Comparison of ENCODE assay signal across 9 mouse cellular contexts in the genomic region with DNA sequence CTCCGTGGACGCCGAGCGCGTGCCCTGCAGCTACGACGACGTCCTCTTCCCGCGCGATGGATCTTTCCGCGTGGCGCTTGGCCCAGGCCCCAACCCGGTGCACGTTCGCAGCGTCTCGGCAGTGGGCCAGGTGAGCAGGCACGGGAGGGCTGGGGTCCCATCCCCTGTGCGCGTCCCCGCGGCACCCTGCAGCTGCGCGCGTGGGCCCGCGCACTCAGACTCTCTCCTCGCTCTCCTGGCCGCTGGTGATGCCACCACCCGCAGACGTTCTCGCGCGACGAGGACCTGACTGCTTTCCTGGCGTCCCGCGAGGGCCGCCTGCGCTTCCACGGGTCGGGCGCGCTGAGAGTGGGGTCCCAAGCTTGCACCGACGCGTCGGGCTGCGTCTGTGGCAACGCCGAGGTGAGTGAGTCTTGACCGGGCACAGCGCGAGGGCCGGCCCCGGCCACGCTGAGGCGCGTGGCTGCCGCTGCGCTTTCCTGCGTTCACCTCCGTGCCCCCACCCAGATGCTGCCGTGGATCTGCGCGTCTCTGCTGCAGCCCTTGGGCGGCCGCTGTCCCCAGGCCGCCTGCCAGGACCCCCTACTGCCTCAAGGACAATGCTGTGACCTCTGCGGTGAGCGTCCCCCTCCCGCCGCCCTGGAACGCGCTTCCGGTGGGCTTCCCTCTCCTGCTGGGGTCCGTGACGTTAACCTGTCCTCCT. TPM values are rescaled to one million over a fixed set of nuclear protein-coding genes. Genes with fewer than 3 reads are reported as not detected.
DNase-seq lines count a peak whose midpoint lies in the region; ATAC-seq and TF ChIP-seq lines count a peak whose summit lies in the region.
"Had no signal": no experiment of that assay in that cellular context is flagged by ENCODE, and none has a peak within 500 bp of the region (broad histone marks: within the 10 kb centered on the region; RNA-seq: fewer than 3 reads in every experiment).

No protein-coding gene starts in this region.

- H3K36me3 ChIP-seq in testis, adult 2 months (ENCODE audit: control insufficient read depth, insufficient read depth, low read length): no peaks in the 10 kb centered on the region
- H3K36me3 ChIP-seq in limb, embryonic 15.5 days: no peaks in the 10 kb centered on the region

- H3K4me3 ChIP-seq in testis, adult 2 months (ENCODE audit: control insufficient read depth, low read depth, low read length): peak overlapping the region; percentile 57
- peak overlapping the region; percentile 43 for H3K4me3 ChIP-seq in limb, embryonic 15.5 days
- H3K4me3 ChIP-seq: erythroblast, embryonic 14.5 days had no signal

- peak overlapping the region; percentile 28; the same call in 1 of the 2 replicates for H3K9ac ChIP-seq in limb, embryonic 15.5 days

- intact Hi-C loops in gastrocnemius, postnatal 14 days (cut with DNase I; ENCODE audit: low total_unique reads): loop anchor here (5.0 kb wide), 1 partner anchor 138 kb away; no protein-coding TSS in a partner anchor

- TF ChIP-seq POLR2A in testis, adult 2 months (IDR thresholded peaks at IDR 0.05; ENCODE audit: control insufficient read depth, low read depth, low read length): no peak; the same call in 1 of the 2 replicates

- 2% methylated on average over 80 of the region's 80 CpGs for WGBS in limb, embryonic 15.5 days

- peak; percentile 7 for DNase-seq in gastrocnemius, postnatal 10 days
- DNase-seq in gastrocnemius, postnatal 14 days: no peak
- DNase-seq in testis, postnatal 14 days (ENCODE audit: low spot score): no peak
- peak; percentile 68 for DNase-seq in testis, postnatal 10 days (ENCODE audit: low spot score)
- no peak for DNase-seq in frontal cortex, postnatal 25 days (ENCODE audit: low spot score in 2 of 2)
- DNase-seq in spleen, postnatal 4 days (ENCODE audit: low spot score in 2 of 2): no peak

- H3K4me2 ChIP-seq in limb, embryonic 15.5 days: peak overlapping the region; percentile 96

- peaks cover 27% of the 10 kb centered on the region for H3K4me1 ChIP-seq in testis, adult 2 months (ENCODE audit: control insufficient read depth, insufficient read depth, low read length)
- peaks cover 35% of the 10 kb centered on the region for H3K4me1 ChIP-seq in limb, embryonic 15.5 days

- no peak overlapping the region for H3K27ac ChIP-seq in testis, adult 2 months (ENCODE audit: control insufficient read depth, insufficient read depth, low read depth, low read length)
- H3K27ac ChIP-seq in limb, embryonic 15.5 days: no peak overlapping the region

- no peak for TF ChIP-seq CTCF in testis, adult 2 months (IDR thresholded peaks at IDR 0.05; ENCODE audit: control insufficient read depth, insufficient read depth, insufficient replicate concordance, low read depth, low read length)

- no peaks in the 10 kb centered on the region for H3K27me3 ChIP-seq in testis, adult 2 months (ENCODE audit: control insufficient read depth, insufficient read depth, low read length)
- H3K27me3 ChIP-seq in limb, embryonic 15.5 days: peaks cover 79% of the 10 kb centered on the region

- no peak for ATAC-seq in limb, embryonic 15.5 days (ENCODE audit: insufficient number of reproducible peaks, low FRiP score, low TSS enrichment, low read depth)

- peaks cover 5% of the 10 kb centered on the region; the same call in 1 of the 2 replicates for H3K9me3 ChIP-seq in limb, embryonic 15.5 days

RNA-seq across cellular contexts. Expression of a gene that starts 3.7 kb away (rescaled TPM):
- under 1 TPM in 1 of 2 experiments, not detected in 1; 0.34 TPM for total RNA-seq in gastrocnemius, postnatal 10 days (2021)
- under 1 TPM in 1 of 2 experiments, not detected in 1; 0.25 TPM for total RNA-seq in gastrocnemius, postnatal 14 days (2021)
- polyA plus RNA-seq in testis, adult 2 months (2012; rRNA removed): 14.4 and 17.1 TPM in 2 replicates
- 1.0 and 1.2 TPM in 2 replicates for polyA plus RNA-seq in limb, embryonic 15.5 days (2015; fragmentation: Nextera tagmentation; extraction: Ambion mirVana)

Comparison
In these comparisons a context has a peak if more than half of its experiments do, and no peak if none do; other contexts are left out.
1. DNase-seq: peak in gastrocnemius, postnatal 10 days (single experiment) and testis, postnatal 10 days (single experiment); none in gastrocnemius, postnatal 14 days (single experiment), testis, postnatal 14 days (single experiment), frontal cortex, postnatal 25 days (0 of 2) and spleen, postnatal 4 days (0 of 2).